Mouse (Mus musculus): ENCODE results near the gene Wdfy3.

DNA sequence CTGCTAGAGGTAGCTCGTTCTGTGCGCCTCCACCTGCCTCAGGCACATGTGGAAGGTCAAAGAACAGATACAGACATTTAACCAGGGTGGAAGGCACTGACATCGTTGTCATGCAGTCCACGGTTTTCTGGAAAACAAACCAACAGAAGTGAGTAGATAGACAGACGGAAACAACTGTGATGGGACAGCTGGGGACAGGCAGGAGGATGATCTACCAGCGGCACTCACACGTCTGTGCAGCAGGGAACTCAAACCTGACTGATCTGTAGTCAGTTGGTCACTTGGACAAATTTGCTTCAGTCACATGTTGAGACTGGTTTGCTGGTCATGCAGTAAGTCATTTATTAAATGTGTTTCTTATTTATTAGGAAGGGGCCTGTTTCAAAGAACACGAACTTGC is 112.3 kb downstream of the Wdfy3 start:
- TF ChIP-seq CTCF (IDR thresholded peaks at IDR 0.05; ENCODE audit: control insufficient read depth, insufficient read depth, low read length): no peak
- no peak for TF ChIP-seq POLR2A (IDR thresholded peaks at IDR 0.05; ENCODE audit: borderline replicate concordance, control insufficient read depth, low read depth, low read length)

Measured in bone marrow, adult 2 months (tissue).